Mouse (Mus musculus) olfactory bulb, adult 2 months (tissue): ENCODE measurements at regions not wholly inside any gene's neighbourhood (a gene's known extent, or its start where the extent isn't known, plus 50 kb on each side); places are given as distances from the start of the nearest gene placed in this dataset.

ENCODE experiments used
- CTCF ChIP-seq: fragments of 200-500 bp; IDR thresholded peaks from 2 replicates; pipeline ENCODE4 v1.5.1; 2012; ENCODE audit warnings: low read depth, mild to moderate bottlenecking, low read length, moderate library complexity; ENCODE audit not compliant: insufficient read depth
- POLR2A ChIP-seq: fragments of 200-500 bp; IDR thresholded peaks from 2 replicates; pipeline ENCODE4 v1.6.1; 2012; ENCODE audit warnings: mild to moderate bottlenecking, low read depth, low read length, moderate library complexity; ENCODE audit not compliant: insufficient read depth

- TF ChIP-seq CTCF = no peak
- no peak for TF ChIP-seq POLR2A
Measured at GRCm38 (mm10) chr10:96363867-96364266, 227.5 kb downstream of the Gm5426 start.
